Mouse (Mus musculus) bone marrow macrophage, adult 2 months (primary cell): ENCODE results near the gene Gm5475.

Experiments
- CTCF ChIP-seq: IDR thresholded peaks from 2 replicates; pipeline ENCODE4 v1.5.1; 2012; ENCODE audit warnings: low read depth, mild to moderate bottlenecking, low read length, moderate library complexity
- POLR2A ChIP-seq: IDR thresholded peaks from 2 replicates; pipeline ENCODE4 v1.6.1; 2012; ENCODE audit warnings: mild to moderate bottlenecking, low read depth, low read length, borderline replicate concordance

DNA sequence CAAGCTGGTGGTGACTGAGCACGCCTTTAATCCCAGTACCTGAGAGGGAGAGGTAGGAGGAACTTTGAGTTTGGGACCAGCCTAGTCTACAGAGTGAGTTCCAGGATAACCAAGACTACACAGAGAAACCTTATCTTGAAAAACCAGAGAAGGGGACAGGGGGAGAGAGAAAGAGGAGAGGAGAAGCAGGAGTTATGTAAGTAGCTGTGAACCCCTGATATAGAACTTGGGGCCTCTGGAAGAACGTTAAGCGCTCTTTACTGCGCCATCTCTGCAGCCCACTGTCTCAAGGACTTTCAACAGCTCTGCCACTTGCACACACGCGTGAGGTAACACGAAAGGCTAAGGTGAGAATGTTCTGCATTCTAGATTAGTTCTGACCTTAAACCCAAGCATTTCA is 30.3 kb upstream of the Gm5475 start:
- TF ChIP-seq CTCF (no peak), POLR2A (no peak)
